Mouse (Mus musculus) right cerebral cortex, postnatal 4 days (tissue): ENCODE measurements around the gene Gm20773.
"Not testable (repeated sequence)": the region's sequence is repeated elsewhere in the genome, so short reads cannot be mapped to it uniquely, and the experiment has no call there.

Source experiments
- DNase-seq: peaks from one replicate; pipeline ENCODE4 v3.0.0-alpha.2; 2022

Gene Gm20773

GRCm38 (mm10) chrY:13493726-13494125 is at the start of gene Gm20773:
Gene Gm20773, plus strand, starts transcription at chrY:13494026.
- not testable (repeated sequence) for DNase-seq

- DNase-seq: not testable (repeated sequence)
Observed at GRCm38 (mm10) chrY:13465479-13465878, 28.3 kb upstream of the Gm20773 start, which contains the start of gene Gm21866. Gene Gm21866, minus strand, starts transcription at chrY:13465579.
